Mouse (Mus musculus): ENCODE measurements around the gene Mocs1.

Mocs1 gene

DNA sequence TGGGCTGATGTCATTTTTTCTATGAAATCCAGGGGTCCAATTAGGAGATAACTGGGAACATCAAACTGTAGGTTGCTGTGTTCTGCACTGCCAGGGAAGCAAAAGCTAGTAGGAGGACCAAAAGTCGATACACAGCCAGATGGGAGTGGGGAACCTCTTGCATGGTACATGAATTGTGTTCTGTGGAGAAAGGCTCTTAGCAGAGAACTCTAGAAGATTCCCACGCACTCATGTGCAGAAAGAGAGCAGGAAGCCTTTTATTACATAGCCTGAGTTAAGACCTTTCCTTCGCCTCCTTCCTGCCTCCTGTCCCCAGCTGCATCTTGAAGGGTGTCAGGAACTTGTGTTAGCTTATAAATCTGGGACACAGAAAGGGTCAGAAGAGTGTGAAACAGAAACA, 53.7 kb downstream of the Mocs1 start:
- no peak for DNase-seq (ENCODE audit: low read depth, low spot score)

GRCm38 (mm10) chr17:49484435-49484834, 56.3 kb downstream of the Mocs1 start:
- no peak for DNase-seq (ENCODE audit: low read depth, low spot score)

DNA sequence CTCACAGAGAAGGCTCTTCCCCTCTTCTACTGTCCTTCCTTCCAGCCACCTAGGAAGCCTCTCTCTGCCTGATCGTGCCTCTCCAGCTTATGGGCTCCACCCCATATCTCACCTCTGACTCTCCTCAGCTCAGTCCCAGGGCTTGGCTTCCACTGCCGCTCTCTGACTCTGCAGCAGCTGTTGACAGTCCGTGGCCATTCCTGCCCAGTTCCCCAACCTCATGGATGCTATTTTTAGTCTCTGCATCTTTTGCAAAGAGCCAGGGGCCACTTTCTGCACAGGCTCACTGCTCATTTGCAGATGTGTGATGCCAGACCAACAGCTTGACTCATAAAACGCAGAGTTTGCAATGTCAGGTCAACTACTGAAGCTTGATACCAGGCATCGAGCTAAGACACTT, 60.9 kb downstream of the Mocs1 start:
- DNase-seq (ENCODE audit: low read depth, low spot score), result no peak

DNA sequence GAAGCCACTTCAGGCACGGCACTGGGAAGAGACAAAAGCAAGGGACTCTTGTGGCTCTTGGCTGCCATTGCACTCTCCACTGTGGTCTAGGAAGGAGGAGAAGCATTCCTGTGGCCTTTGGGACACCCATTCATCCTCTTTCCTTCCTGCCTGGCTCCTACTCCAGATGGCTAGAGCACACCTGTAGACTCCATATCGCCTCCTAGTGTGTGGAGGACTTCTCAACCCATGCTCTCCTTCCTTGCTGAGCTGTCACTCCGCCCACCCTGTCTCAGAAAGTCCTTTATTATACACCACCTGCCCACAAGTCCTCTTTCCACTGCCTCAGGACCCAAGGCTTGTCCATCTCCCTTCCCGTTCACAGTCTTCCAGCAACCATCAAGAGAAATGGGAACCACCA, 65.1 kb downstream of the Mocs1 start:
- DNase-seq (ENCODE audit: low read depth, low spot score), result peak; percentile 31

DNA sequence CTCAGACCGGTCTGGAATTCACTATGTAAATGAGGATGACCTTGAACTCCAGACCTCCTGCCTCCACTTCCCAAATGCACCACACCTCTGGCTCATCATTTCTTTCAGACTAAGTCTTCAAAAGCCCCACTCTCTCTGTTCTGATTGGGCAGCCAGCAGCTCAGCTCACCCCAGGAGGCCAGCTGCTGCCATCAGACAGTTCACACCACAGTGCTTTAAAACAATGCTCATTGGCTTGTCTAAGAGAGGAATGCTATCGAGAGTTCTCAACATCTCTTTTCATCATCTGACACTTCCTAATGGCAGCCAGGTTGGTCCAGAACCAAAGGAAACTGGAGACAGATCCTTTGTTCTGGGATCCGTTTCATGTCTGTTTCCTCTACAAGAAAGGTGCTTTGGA, 70.0 kb downstream of the Mocs1 start:
- peak; percentile 55 for DNase-seq (ENCODE audit: low read depth, low spot score)

GRCm38 (mm10) chr17:49499635-49500034, 71.5 kb downstream of the Mocs1 start:
- no peak for DNase-seq (ENCODE audit: low read depth, low spot score)

- DNase-seq (ENCODE audit: low read depth, low spot score), result no peak
These were observed 72.1 kb downstream of the Mocs1 start for GRCm38 (mm10) chr17:49500234-49500633.

GRCm38 (mm10) chr17:49503246-49503900, 75.2 kb downstream of the Mocs1 start:
- no peak for DNase-seq (ENCODE audit: low read depth, low spot score)

All from ZHBTc4 (cell line).